Mouse (Mus musculus) testis, adult 2 months (tissue): ENCODE data around the gene Ptprh.

Source experiments
- CTCF ChIP-seq: fragments of 200-500 bp; IDR thresholded peaks from 2 replicates; pipeline ENCODE4 v1.5.1; 2012; ENCODE audit warnings: low read depth, mild to moderate bottlenecking, inconsistent platforms, low read length, moderate library complexity; ENCODE audit not compliant: control insufficient read depth, insufficient read depth, insufficient replicate concordance
- POLR2A ChIP-seq: fragments of 200-500 bp; IDR thresholded peaks from 2 replicates; pipeline ENCODE4 v1.6.1; 2012; ENCODE audit warnings: low read depth, mild to moderate bottlenecking, inconsistent platforms, low read length, moderate library complexity; ENCODE audit not compliant: control insufficient read depth

DNA sequence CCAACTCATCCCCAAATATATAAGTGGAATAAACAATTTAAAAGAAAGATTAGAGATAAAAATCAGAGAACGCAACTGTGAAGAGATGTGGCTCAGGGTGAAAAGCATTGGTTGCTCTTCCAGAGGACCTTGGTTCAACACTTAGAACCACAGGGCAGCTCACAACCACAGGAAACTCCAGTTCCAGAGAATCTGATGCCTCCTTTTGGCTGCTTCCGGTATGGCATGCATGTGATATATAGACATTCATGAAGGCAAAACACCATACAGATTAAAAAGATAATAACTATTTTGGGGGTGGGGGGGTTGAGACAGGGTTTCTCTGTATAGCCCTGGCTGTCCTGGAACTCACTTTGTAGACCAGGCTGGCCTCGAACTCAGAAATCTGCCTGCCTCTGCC lies 41.2 kb downstream of the Ptprh start:
- TF ChIP-seq POLR2A = no peak
- TF ChIP-seq CTCF = no peak
